Mouse (Mus musculus): Measurements from ENCODE around the gene Tgfbr1. TPM values are rescaled to one million over a fixed set of nuclear protein-coding genes. Genes with fewer than 3 reads are reported as not detected.

Gene Tgfbr1
- polyA plus RNA-seq, 1 experiment = 17.8 TPM

DNA sequence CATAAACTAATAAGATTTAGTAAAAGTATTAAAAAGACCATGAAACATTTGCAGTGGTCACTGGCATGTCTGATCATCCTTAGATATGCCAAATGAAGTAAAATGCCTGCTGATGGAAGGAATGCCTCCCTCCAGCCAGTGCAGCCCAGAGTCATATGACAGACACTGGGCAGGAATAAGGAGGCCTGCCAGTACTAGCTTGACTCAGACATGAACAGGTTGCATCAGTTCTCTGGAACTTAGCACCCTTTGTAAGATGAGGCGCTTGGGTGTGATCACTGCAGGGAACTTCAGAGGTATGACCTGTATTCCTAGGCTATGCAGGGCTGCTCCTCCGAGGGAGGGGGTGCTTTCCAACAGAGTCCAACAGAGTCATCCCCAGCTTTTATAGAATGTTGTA, 54.1 kb downstream of the Tgfbr1 start:
- no peak for DNase-seq
- H3K4me3 ChIP-seq (ENCODE audit: control insufficient read depth, insufficient read depth, low read length) = no peak overlapping the region
- no peak overlapping the region for H3K27ac ChIP-seq (ENCODE audit: control insufficient read depth, insufficient read depth, low read length)
- H3K36me3 ChIP-seq (ENCODE audit: control insufficient read depth, insufficient read depth, low read length) = peaks cover 73% of the 10 kb centered on the region
- 90% methylated on average over 2 of the region's 2 CpGs for WGBS
- H3K4me1 ChIP-seq (replicated peaks; ENCODE audit: control insufficient read depth, insufficient read depth, low read length) = no peaks in the 10 kb centered on the region
- H3K27me3 ChIP-seq (ENCODE audit: control insufficient read depth, insufficient read depth, low read length) = no peaks in the 10 kb centered on the region
- TF ChIP-seq POLR2A (IDR thresholded peaks at IDR 0.05; ENCODE audit: control insufficient read depth, extremely low read depth, insufficient read depth, low read length, poor library complexity) (no peak), CTCF (IDR thresholded peaks at IDR 0.05; ENCODE audit: borderline replicate concordance, control insufficient read depth, extremely low read depth, insufficient read depth, low read length, poor library complexity) (no peak)

DNA sequence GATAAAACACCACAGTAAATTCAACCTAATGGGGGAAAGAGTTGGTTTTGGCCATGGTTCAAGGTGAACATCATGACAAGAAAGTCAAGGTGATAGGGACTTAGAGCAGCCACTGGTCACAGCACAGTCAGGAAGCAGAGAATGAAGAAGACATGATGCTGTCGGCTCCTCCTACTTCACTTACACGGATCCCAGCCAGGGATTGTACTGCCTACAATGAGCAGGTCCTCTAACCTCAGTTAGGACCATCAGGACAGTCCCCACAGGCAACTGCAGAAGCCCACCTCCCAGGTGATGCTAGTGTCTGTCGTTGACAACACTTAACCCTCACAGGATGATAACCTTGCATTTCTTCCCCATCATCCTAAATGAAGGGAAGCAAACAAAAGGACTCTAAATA, 64.8 kb downstream of the Tgfbr1 start:
- H3K4me1 ChIP-seq (replicated peaks; ENCODE audit: control insufficient read depth, insufficient read depth, low read length) = peaks cover 3% of the 10 kb centered on the region; the same call in 1 of the 2 replicates
- no peak overlapping the region for H3K27ac ChIP-seq (ENCODE audit: control insufficient read depth, insufficient read depth, low read length)
- TF ChIP-seq CTCF (IDR thresholded peaks at IDR 0.05; ENCODE audit: borderline replicate concordance, control insufficient read depth, extremely low read depth, insufficient read depth, low read length, poor library complexity) (no peak), POLR2A (IDR thresholded peaks at IDR 0.05; ENCODE audit: control insufficient read depth, extremely low read depth, insufficient read depth, low read length, poor library complexity) (no peak)
- no peaks in the 10 kb centered on the region for H3K36me3 ChIP-seq (ENCODE audit: control insufficient read depth, insufficient read depth, low read length)
- H3K4me3 ChIP-seq (ENCODE audit: control insufficient read depth, insufficient read depth, low read length) = no peak overlapping the region
- 73% methylated on average over 3 of the region's 3 CpGs for WGBS
- no peak for DNase-seq
- H3K27me3 ChIP-seq (ENCODE audit: control insufficient read depth, insufficient read depth, low read length) = no peaks in the 10 kb centered on the region

DNA sequence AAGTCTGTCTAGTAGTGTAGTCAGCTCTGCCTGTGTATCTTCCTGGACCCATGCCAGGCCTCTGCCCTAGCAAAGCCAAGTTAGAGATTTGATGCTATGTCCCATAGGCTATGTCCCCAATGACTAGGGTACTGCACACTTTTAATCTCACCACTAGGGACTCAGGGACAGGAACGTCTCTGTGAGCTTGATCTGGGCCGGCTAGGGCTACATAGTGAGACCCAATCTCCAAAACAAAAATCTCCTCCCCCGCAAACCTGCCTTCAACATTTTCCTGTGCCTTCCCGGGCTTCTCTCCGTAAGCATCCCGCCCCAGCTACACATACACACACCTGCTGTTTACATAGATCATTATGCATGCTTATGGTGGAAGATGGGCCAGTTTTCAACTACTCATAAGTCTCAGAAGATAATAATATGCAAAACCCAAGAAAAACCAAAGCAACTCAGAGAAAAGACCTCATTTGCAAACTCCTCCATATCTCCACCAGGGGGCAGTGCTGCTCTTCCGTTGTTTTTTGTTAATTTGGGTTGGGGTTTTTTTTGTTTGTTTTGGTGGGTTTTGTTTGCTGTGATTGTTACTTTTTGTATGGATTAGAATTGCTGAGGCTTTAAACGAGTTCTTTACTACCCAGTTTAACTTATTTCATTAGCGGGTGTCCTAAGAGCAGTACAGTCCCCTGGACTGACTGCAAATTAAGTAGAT, 66.4 kb downstream of the Tgfbr1 start:
- TF ChIP-seq CTCF (IDR thresholded peaks at IDR 0.05; ENCODE audit: borderline replicate concordance, control insufficient read depth, extremely low read depth, insufficient read depth, low read length, poor library complexity) = no peak
- no peak for TF ChIP-seq POLR2A (IDR thresholded peaks at IDR 0.05; ENCODE audit: control insufficient read depth, extremely low read depth, insufficient read depth, low read length, poor library complexity)
- WGBS = 37% methylated on average over 9 of the region's 9 CpGs
- H3K27ac ChIP-seq (ENCODE audit: control insufficient read depth, insufficient read depth, low read length) = no peak overlapping the region
- H3K36me3 ChIP-seq (ENCODE audit: control insufficient read depth, insufficient read depth, low read length) = no peaks in the 10 kb centered on the region
- no peaks in the 10 kb centered on the region for H3K27me3 ChIP-seq (ENCODE audit: control insufficient read depth, insufficient read depth, low read length)
- H3K4me3 ChIP-seq (ENCODE audit: control insufficient read depth, insufficient read depth, low read length) = no peak overlapping the region
- DNase-seq = no peak
- peaks cover 3% of the 10 kb centered on the region; the same call in 1 of the 2 replicates for H3K4me1 ChIP-seq (replicated peaks; ENCODE audit: control insufficient read depth, insufficient read depth, low read length)

DNA sequence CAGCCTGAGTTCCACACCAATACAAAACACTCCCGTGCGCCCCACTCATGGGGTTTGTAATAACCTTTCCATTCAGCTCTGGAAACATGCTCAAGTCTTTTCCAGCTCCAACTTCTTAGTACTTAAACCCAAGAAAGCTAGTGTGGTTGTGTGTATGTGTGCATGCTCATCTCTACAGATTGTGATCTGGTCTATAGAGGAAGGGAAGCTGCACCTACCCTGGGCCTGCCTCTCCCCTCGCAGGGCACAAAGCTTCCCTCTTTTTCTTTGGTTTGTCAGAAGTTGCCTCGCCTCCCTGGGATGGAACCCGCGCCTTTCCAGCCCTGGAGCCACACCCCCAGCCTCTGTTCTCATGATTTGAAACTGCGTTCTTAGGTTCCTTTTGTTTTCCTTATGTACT, 67.2 kb downstream of the Tgfbr1 start:
- Histone ChIP-seq H3K27me3 (ENCODE audit: control insufficient read depth, insufficient read depth, low read length) (no peaks in the 10 kb centered on the region), H3K4me3 (ENCODE audit: control insufficient read depth, insufficient read depth, low read length) (no peak overlapping the region), H3K27ac (ENCODE audit: control insufficient read depth, insufficient read depth, low read length) (no peak overlapping the region), H3K4me1 (replicated peaks; ENCODE audit: control insufficient read depth, insufficient read depth, low read length) (peaks cover 8% of the 10 kb centered on the region), H3K36me3 (ENCODE audit: control insufficient read depth, insufficient read depth, low read length) (no peaks in the 10 kb centered on the region)
- TF ChIP-seq POLR2A (IDR thresholded peaks at IDR 0.05; ENCODE audit: control insufficient read depth, extremely low read depth, insufficient read depth, low read length, poor library complexity) = no peak
- no peak for TF ChIP-seq CTCF (IDR thresholded peaks at IDR 0.05; ENCODE audit: borderline replicate concordance, control insufficient read depth, extremely low read depth, insufficient read depth, low read length, poor library complexity)
- WGBS = 62% methylated on average over 7 of the region's 7 CpGs
- no peak for DNase-seq

DNA sequence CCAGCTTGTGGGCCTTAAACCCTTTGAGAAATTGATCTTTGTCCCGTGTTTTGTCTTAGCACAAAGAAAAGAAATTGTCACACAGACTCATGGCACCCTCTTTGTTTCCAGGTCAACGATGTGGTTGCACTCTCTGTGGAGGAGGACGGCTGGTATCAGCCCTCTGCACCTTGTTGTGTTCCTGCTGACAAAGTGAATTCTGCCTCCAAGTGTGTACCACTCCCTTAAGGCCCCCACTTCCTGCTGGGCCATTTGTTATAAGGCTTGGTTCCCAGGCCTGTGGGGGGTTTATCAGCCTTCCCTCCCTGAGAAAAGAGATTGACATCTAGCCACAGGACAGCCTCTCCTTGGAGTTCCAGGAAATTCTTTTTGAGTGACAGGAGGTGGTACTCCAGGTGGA, 69.2 kb downstream of the Tgfbr1 start:
- H3K27ac ChIP-seq (ENCODE audit: control insufficient read depth, insufficient read depth, low read length) = no peak overlapping the region
- peaks cover 21% of the 10 kb centered on the region for H3K4me1 ChIP-seq (replicated peaks; ENCODE audit: control insufficient read depth, insufficient read depth, low read length)
- no peak overlapping the region for H3K4me3 ChIP-seq (ENCODE audit: control insufficient read depth, insufficient read depth, low read length)
- DNase-seq = no peak
- TF ChIP-seq POLR2A (IDR thresholded peaks at IDR 0.05; ENCODE audit: control insufficient read depth, extremely low read depth, insufficient read depth, low read length, poor library complexity) (no peak), CTCF (IDR thresholded peaks at IDR 0.05; ENCODE audit: borderline replicate concordance, control insufficient read depth, extremely low read depth, insufficient read depth, low read length, poor library complexity) (no peak)
- H3K36me3 ChIP-seq (ENCODE audit: control insufficient read depth, insufficient read depth, low read length) = no peaks in the 10 kb centered on the region
- no peaks in the 10 kb centered on the region for H3K27me3 ChIP-seq (ENCODE audit: control insufficient read depth, insufficient read depth, low read length)
- 9% methylated on average over 3 of the region's 3 CpGs for whole genome bisulfite sequencing

DNA sequence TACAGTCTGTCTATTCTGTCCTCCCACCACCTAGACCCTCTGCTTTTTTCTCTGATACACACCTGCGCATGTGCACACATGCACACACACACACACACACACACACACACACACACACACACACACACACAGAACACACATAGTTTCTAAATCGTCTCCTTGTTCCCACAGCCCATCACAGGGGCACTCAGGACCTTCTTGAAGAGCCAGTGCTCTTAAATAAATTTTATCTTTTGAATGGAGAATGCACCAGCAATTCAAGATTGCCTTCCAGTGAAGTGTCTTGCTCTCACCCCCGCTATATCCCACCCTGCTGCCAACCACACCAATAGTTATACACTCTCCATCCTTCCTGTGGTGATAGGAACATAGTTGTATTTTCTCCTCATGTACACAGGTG, 69.9 kb downstream of the Tgfbr1 start:
- TF ChIP-seq POLR2A (IDR thresholded peaks at IDR 0.05; ENCODE audit: control insufficient read depth, extremely low read depth, insufficient read depth, low read length, poor library complexity) (no peak), CTCF (IDR thresholded peaks at IDR 0.05; ENCODE audit: borderline replicate concordance, control insufficient read depth, extremely low read depth, insufficient read depth, low read length, poor library complexity) (no peak)
- Histone ChIP-seq H3K27ac (ENCODE audit: control insufficient read depth, insufficient read depth, low read length) (no peak overlapping the region), H3K36me3 (ENCODE audit: control insufficient read depth, insufficient read depth, low read length) (no peaks in the 10 kb centered on the region), H3K4me1 (replicated peaks; ENCODE audit: control insufficient read depth, insufficient read depth, low read length) (peaks cover 21% of the 10 kb centered on the region), H3K4me3 (ENCODE audit: control insufficient read depth, insufficient read depth, low read length) (no peak overlapping the region), H3K27me3 (ENCODE audit: control insufficient read depth, insufficient read depth, low read length) (no peaks in the 10 kb centered on the region)
- WGBS = 35% methylated on average over 3 of the region's 3 CpGs
- no peak for DNase-seq

Data from thymus, adult 2 months (tissue).